Mouse (Mus musculus): ENCODE data around the gene Fkbp11.

GRCm38 (mm10) chr15:98683746-98684145 is 44.3 kb downstream of the Fkbp11 start:
- TF ChIP-seq CTCF (IDR thresholded peaks at IDR 0.05; ENCODE audit: borderline replicate concordance, insufficient read depth, low read depth, low read length): no peak
- no peak for TF ChIP-seq POLR2A (IDR thresholded peaks at IDR 0.05; ENCODE audit: borderline replicate concordance, insufficient read depth, low read length)
